Mouse (Mus musculus): ENCODE measurements around the gene Cyb561d2. TPM values are rescaled to one million over a fixed set of nuclear protein-coding genes. Genes with fewer than 3 reads are reported as not detected.
"Not testable (repeated sequence)": the region's sequence is repeated elsewhere in the genome, so short reads cannot be mapped to it uniquely, and the experiment has no call there.

The Cyb561d2 gene
- polyA plus RNA-seq, 1 experiment from 2014 or later, result 17.7 TPM

GRCm38 (mm10) chr9:107575579-107576356 is 33.8 kb upstream of the Cyb561d2 start:
- H3K4me3 ChIP-seq (ENCODE audit: low read length), result no peak overlapping the region
- H3K9ac ChIP-seq (ENCODE audit: low read length), result no peak overlapping the region
- no peaks in the 10 kb centered on the region for H3K27me3 ChIP-seq (ENCODE audit: control insufficient read depth, insufficient read depth, low read length)
- no peak for ATAC-seq (replicated peaks; ENCODE audit: extremely low read depth, insufficient read depth, low FRiP score)
- 79% methylated on average over 14 of the region's 14 CpGs for WGBS
- no peaks in the 10 kb centered on the region for H3K9me3 ChIP-seq (replicated peaks; ENCODE audit: control insufficient read depth, low read length)
- H3K36me3 ChIP-seq (ENCODE audit: control insufficient read depth, insufficient read depth), result peaks cover 18% of the 10 kb centered on the region
- H3K4me2 ChIP-seq (ENCODE audit: low read depth, low read length), result no peak overlapping the region; the same call in 1 of the 2 replicates
- peaks cover 34% of the 10 kb centered on the region for H3K4me1 ChIP-seq (ENCODE audit: control insufficient read depth, insufficient read depth, low read length)
- H3K27ac ChIP-seq (ENCODE audit: low read length), result peak overlapping the region; percentile 70

GRCm38 (mm10) chr9:107573774-107574173 is 31.8 kb upstream of the Cyb561d2 start:
- H3K27me3 ChIP-seq (ENCODE audit: control insufficient read depth, insufficient read depth, low read length); H3K27ac ChIP-seq (ENCODE audit: low read length); H3K4me2 ChIP-seq (ENCODE audit: low read depth, low read length); ATAC-seq (replicated peaks; ENCODE audit: extremely low read depth, insufficient read depth, low FRiP score); H3K4me3 ChIP-seq (ENCODE audit: low read length); H3K9ac ChIP-seq (ENCODE audit: low read length); H3K9me3 ChIP-seq (replicated peaks; ENCODE audit: control insufficient read depth, low read length): not testable (repeated sequence)
- Histone ChIP-seq H3K36me3 (ENCODE audit: control insufficient read depth, insufficient read depth) (peaks cover 18% of the 10 kb centered on the region), H3K4me1 (ENCODE audit: control insufficient read depth, insufficient read depth, low read length) (peaks cover 37% of the 10 kb centered on the region)
- WGBS, result 83% methylated on average over 6 of the region's 6 CpGs

- H3K9ac ChIP-seq (ENCODE audit: low read length), result peak overlapping the region; percentile 26; the same call in 1 of the 2 replicates
- 98% methylated on average over 2 of the region's 2 CpGs for WGBS
These were observed 30.3 kb upstream of the Cyb561d2 start for GRCm38 (mm10) chr9:107572327-107572662.

GRCm38 (mm10) chr9:107571534-107572326 is 29.7 kb upstream of the Cyb561d2 start:
- Histone ChIP-seq H3K9ac (ENCODE audit: low read length) (peak overlapping the region; percentile 9), H3K27ac (ENCODE audit: low read length) (no peak overlapping the region)
- ATAC-seq (replicated peaks; ENCODE audit: extremely low read depth, insufficient read depth, low FRiP score), result no peak

More at GRCm38 (mm10) chr9:107572327-107572662, 30.3 kb upstream of the Cyb561d2 start:
- no peaks in the 10 kb centered on the region for H3K27me3 ChIP-seq (ENCODE audit: control insufficient read depth, insufficient read depth, low read length)
- H3K4me3 ChIP-seq (ENCODE audit: low read length), result no peak overlapping the region
- H3K4me2 ChIP-seq (ENCODE audit: low read depth, low read length), result no peak overlapping the region
- ATAC-seq (replicated peaks; ENCODE audit: extremely low read depth, insufficient read depth, low FRiP score), result no peak
- H3K27ac ChIP-seq (ENCODE audit: low read length), result peak overlapping the region; percentile 29; the same call in 1 of the 2 replicates
- H3K36me3 ChIP-seq (ENCODE audit: control insufficient read depth, insufficient read depth), result peaks cover 18% of the 10 kb centered on the region
- H3K4me1 ChIP-seq (ENCODE audit: control insufficient read depth, insufficient read depth, low read length), result peaks cover 45% of the 10 kb centered on the region
- H3K9me3 ChIP-seq (replicated peaks; ENCODE audit: control insufficient read depth, low read length), result no peaks in the 10 kb centered on the region

GRCm38 (mm10) chr9:107570845-107571244 is 28.9 kb upstream of the Cyb561d2 start:
- H3K4me3 ChIP-seq (ENCODE audit: low read length), result peak overlapping the region; percentile 87
- no peaks in the 10 kb centered on the region for H3K9me3 ChIP-seq (replicated peaks; ENCODE audit: control insufficient read depth, low read length)
- H3K9ac ChIP-seq (ENCODE audit: low read length), result peak overlapping the region; percentile 9
- peak overlapping the region; percentile 75 for H3K4me2 ChIP-seq (ENCODE audit: low read depth, low read length)
- peak overlapping the region; percentile 16; the same call in 1 of the 2 replicates for H3K27ac ChIP-seq (ENCODE audit: low read length)
- H3K36me3 ChIP-seq (ENCODE audit: control insufficient read depth, insufficient read depth), result peaks cover 18% of the 10 kb centered on the region
- ATAC-seq (replicated peaks; ENCODE audit: extremely low read depth, insufficient read depth, low FRiP score), result no peak
- 61% methylated on average over 21 of the region's 21 CpGs for WGBS
- no peaks in the 10 kb centered on the region for H3K27me3 ChIP-seq (ENCODE audit: control insufficient read depth, insufficient read depth, low read length)
- H3K4me1 ChIP-seq (ENCODE audit: control insufficient read depth, insufficient read depth, low read length), result peaks cover 35% of the 10 kb centered on the region

More at GRCm38 (mm10) chr9:107571534-107572326, 29.7 kb upstream of the Cyb561d2 start:
- peak overlapping the region; percentile 75 for H3K4me2 ChIP-seq (ENCODE audit: low read depth, low read length)
- H3K9me3 ChIP-seq (replicated peaks; ENCODE audit: control insufficient read depth, low read length), result no peaks in the 10 kb centered on the region
- 85% methylated on average over 22 of the region's 22 CpGs for WGBS
- no peak overlapping the region; the same call in 1 of the 2 replicates for H3K4me3 ChIP-seq (ENCODE audit: low read length)
- H3K27me3 ChIP-seq (ENCODE audit: control insufficient read depth, insufficient read depth, low read length), result no peaks in the 10 kb centered on the region
- H3K4me1 ChIP-seq (ENCODE audit: control insufficient read depth, insufficient read depth, low read length), result peaks cover 41% of the 10 kb centered on the region
- peaks cover 18% of the 10 kb centered on the region for H3K36me3 ChIP-seq (ENCODE audit: control insufficient read depth, insufficient read depth)

- Histone ChIP-seq H3K4me2 (ENCODE audit: low read depth, low read length) (peak overlapping the region; percentile 75), H3K27ac (ENCODE audit: low read length) (no peak overlapping the region; the same call in 1 of the 2 replicates), H3K9ac (ENCODE audit: low read length) (peak overlapping the region; percentile 94), H3K4me1 (ENCODE audit: control insufficient read depth, insufficient read depth, low read length) (peaks cover 34% of the 10 kb centered on the region), H3K9me3 (replicated peaks; ENCODE audit: control insufficient read depth, low read length) (no peaks in the 10 kb centered on the region), H3K36me3 (ENCODE audit: control insufficient read depth, insufficient read depth) (peaks cover 18% of the 10 kb centered on the region), H3K27me3 (ENCODE audit: control insufficient read depth, insufficient read depth, low read length) (no peaks in the 10 kb centered on the region), H3K4me3 (ENCODE audit: low read length) (peak overlapping the region; percentile 87)
- WGBS, result 43% methylated on average over 13 of the region's 13 CpGs
- no peak for ATAC-seq (replicated peaks; ENCODE audit: extremely low read depth, insufficient read depth, low FRiP score)
These were observed 28.0 kb upstream of the Cyb561d2 start for GRCm38 (mm10) chr9:107570016-107570415.

GRCm38 (mm10) chr9:107569270-107569669 is 27.3 kb upstream of the Cyb561d2 start:
- Histone ChIP-seq H3K4me3 (ENCODE audit: low read length) (peak overlapping the region; percentile 87), H3K4me2 (ENCODE audit: low read depth, low read length) (peak overlapping the region; percentile 75), H3K27ac (ENCODE audit: low read length) (peak overlapping the region; percentile 93), H3K9ac (ENCODE audit: low read length) (peak overlapping the region; percentile 94), H3K4me1 (ENCODE audit: control insufficient read depth, insufficient read depth, low read length) (peaks cover 35% of the 10 kb centered on the region), H3K9me3 (replicated peaks; ENCODE audit: control insufficient read depth, low read length) (no peaks in the 10 kb centered on the region), H3K27me3 (ENCODE audit: control insufficient read depth, insufficient read depth, low read length) (no peaks in the 10 kb centered on the region), H3K36me3 (ENCODE audit: control insufficient read depth, insufficient read depth) (peaks cover 15% of the 10 kb centered on the region)
- WGBS, result 0% methylated on average over 23 of the region's 23 CpGs
- 0 out of 2 replicates have a peak, but pooled peaks have one; percentile 3 for ATAC-seq (replicated peaks; ENCODE audit: extremely low read depth, insufficient read depth, low FRiP score)

- peak; percentile 79 for ATAC-seq (replicated peaks; ENCODE audit: extremely low read depth, insufficient read depth, low FRiP score)
- WGBS, result under 1% methylated on average over 41 of the region's 41 CpGs
- Histone ChIP-seq H3K4me3 (ENCODE audit: low read length) (peak overlapping the region; percentile 87), H3K9me3 (replicated peaks; ENCODE audit: control insufficient read depth, low read length) (no peaks in the 10 kb centered on the region), H3K9ac (ENCODE audit: low read length) (peak overlapping the region; percentile 94), H3K27me3 (ENCODE audit: control insufficient read depth, insufficient read depth, low read length) (no peaks in the 10 kb centered on the region), H3K36me3 (ENCODE audit: control insufficient read depth, insufficient read depth) (peaks cover 15% of the 10 kb centered on the region), H3K27ac (ENCODE audit: low read length) (peak overlapping the region; percentile 93), H3K4me2 (ENCODE audit: low read depth, low read length) (peak overlapping the region; percentile 75), H3K4me1 (ENCODE audit: control insufficient read depth, insufficient read depth, low read length) (peaks cover 41% of the 10 kb centered on the region)
These were observed 26.6 kb upstream of the Cyb561d2 start for GRCm38 (mm10) chr9:107568331-107569261.
